Mouse (Mus musculus): ENCODE data around the gene Mov10l1.

The Mov10l1 gene

GRCm38 (mm10) chr15:88982534-88983079 lies at the start of gene Mov10l1:
Gene Mov10l1, plus strand, starts transcription at chr15:88982909.
- in situ Hi-C loops (cut with MboI, MseI) = loop anchor here (10.0 kb wide), 1 partner anchor 692 kb away; no protein-coding TSS in a partner anchor

- in situ Hi-C loops (cut with MboI, MseI) = no loop called here
Observed at GRCm38 (mm10) chr15:88934141-88934540, 48.6 kb upstream of the Mov10l1 start.

GRCm38 (mm10) chr15:88936619-88937290 lies 46.0 kb upstream of the Mov10l1 start:
- in situ Hi-C loops (cut with MboI, MseI) = no loop called here

- in situ Hi-C loops (cut with MboI, MseI) = no loop called here
Observed at GRCm38 (mm10) chr15:88937291-88937650, 45.4 kb upstream of the Mov10l1 start.

GRCm38 (mm10) chr15:88942783-88943182 lies 39.9 kb upstream of the Mov10l1 start:
- in situ Hi-C loops (cut with MboI, MseI) = no loop called here

- in situ Hi-C loops (cut with MboI, MseI) = no loop called here
Observed at GRCm38 (mm10) chr15:88943896-88944551, 38.7 kb upstream of the Mov10l1 start.

GRCm38 (mm10) chr15:88946851-88947250 lies 35.9 kb upstream of the Mov10l1 start:
- in situ Hi-C loops (cut with MboI, MseI) = no loop called here

GRCm38 (mm10) chr15:88951246-88951645 lies 31.5 kb upstream of the Mov10l1 start:
- in situ Hi-C loops (cut with MboI, MseI) = no loop called here

GRCm38 (mm10) chr15:88954368-88955072 lies 28.2 kb upstream of the Mov10l1 start, which contains the start of gene Ttll8:
Gene Ttll8, minus strand, starts transcription at chr15:88954418.
- in situ Hi-C loops (cut with MboI, MseI) = no loop called here

GRCm38 (mm10) chr15:88955342-88955741 lies 27.4 kb upstream of the Mov10l1 start:
- in situ Hi-C loops (cut with MboI, MseI) = no loop called here

GRCm38 (mm10) chr15:88957522-88957921 lies 25.2 kb upstream of the Mov10l1 start:
- in situ Hi-C loops (cut with MboI, MseI) = no loop called here

- in situ Hi-C loops (cut with MboI, MseI) = no loop called here
Observed at GRCm38 (mm10) chr15:88964070-88964578, 18.6 kb upstream of the Mov10l1 start.

- in situ Hi-C loops (cut with MboI, MseI) = no loop called here
Observed at GRCm38 (mm10) chr15:88972300-88972699, 10.4 kb upstream of the Mov10l1 start.

- in situ Hi-C loops (cut with MboI, MseI) = no loop called here
Observed at GRCm38 (mm10) chr15:88978281-88979137, 4.2 kb upstream of the Mov10l1 start, which contains the start of gene Mlc1. Gene Mlc1, minus strand, starts transcription at chr15:88979007.

- in situ Hi-C loops (cut with MboI, MseI) = no loop called here
Observed at GRCm38 (mm10) chr15:88979138-88979446, 3.6 kb upstream of the Mov10l1 start.

- in situ Hi-C loops (cut with MboI, MseI) = loop anchor here (10.0 kb wide), 1 partner anchor 686 kb away; no protein-coding TSS in a partner anchor
Observed at GRCm38 (mm10) chr15:88989236-88989635, 6.5 kb downstream of the Mov10l1 start.

- in situ Hi-C loops (cut with MboI, MseI) = no loop called here
Observed at GRCm38 (mm10) chr15:88998636-88999035, 15.9 kb downstream of the Mov10l1 start.

- in situ Hi-C loops (cut with MboI, MseI) = no loop called here
Observed at GRCm38 (mm10) chr15:88999124-88999523, 16.4 kb downstream of the Mov10l1 start.

GRCm38 (mm10) chr15:89000367-89000766 lies 17.7 kb downstream of the Mov10l1 start:
- in situ Hi-C loops (cut with MboI, MseI) = loop anchor here (10.0 kb wide), 1 partner anchor 856 kb away; no protein-coding TSS in a partner anchor

- in situ Hi-C loops (cut with MboI, MseI) = loop anchor here (10.0 kb wide), 1 partner anchor 856 kb away; no protein-coding TSS in a partner anchor
Observed at GRCm38 (mm10) chr15:89001245-89001644, 18.5 kb downstream of the Mov10l1 start.

GRCm38 (mm10) chr15:89007002-89007401 lies 24.3 kb downstream of the Mov10l1 start:
- in situ Hi-C loops (cut with MboI, MseI) = loop anchor here (10.0 kb wide), 1 partner anchor 862 kb away; no protein-coding TSS in a partner anchor

All from regulatory T cell (primary cell).